Mouse (Mus musculus): ENCODE results near the gene Antxr1. TPM values are rescaled to one million over a fixed set of nuclear protein-coding genes. Genes with fewer than 3 reads are reported as not detected.

Gene Antxr1
- polyA plus RNA-seq, 1 experiment from 2014 or later = 8.5 TPM

DNA sequence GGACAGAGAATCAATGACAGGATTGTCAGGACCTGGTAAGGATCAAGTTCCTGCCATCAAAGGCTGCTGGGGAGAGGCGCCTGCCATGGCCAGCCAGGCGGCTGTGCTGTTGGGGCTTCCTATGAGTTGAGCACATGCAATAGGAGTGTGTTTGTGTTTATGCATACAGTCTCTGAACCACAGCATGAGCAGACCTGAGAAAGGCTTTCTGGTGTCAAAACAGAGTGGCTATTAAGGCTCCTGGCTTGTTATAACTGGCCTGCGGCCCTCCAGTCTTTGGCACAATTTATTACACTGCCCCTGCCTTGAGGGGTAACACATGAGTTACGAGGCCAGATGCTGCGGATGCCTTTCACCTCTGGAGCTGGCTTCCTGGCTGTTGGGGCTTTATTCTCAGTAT lies 175.4 kb downstream of the Antxr1 start:
- WGBS = 64% methylated on average over 5 of the region's 5 CpGs
- no peak overlapping the region for H3K4me3 ChIP-seq (ENCODE audit: low read depth, low read length)
- ATAC-seq (replicated peaks; ENCODE audit: low FRiP score, low TSS enrichment, low read depth) = no peak
- no peaks in the 10 kb centered on the region; the same call in 1 of the 2 replicates for H3K4me1 ChIP-seq (replicated peaks; ENCODE audit: control insufficient read depth, insufficient read depth, low read length)
- H3K36me3 ChIP-seq (ENCODE audit: control insufficient read depth, insufficient read depth, low read length) = 0 out of 2 replicates have a peak, but pooled peaks cover 2% of the 10 kb centered on the region
- no peak overlapping the region for H3K4me2 ChIP-seq (ENCODE audit: low read length)
- H3K9ac ChIP-seq (ENCODE audit: low read length) = no peak overlapping the region
- H3K27me3 ChIP-seq (replicated peaks; ENCODE audit: control insufficient read depth, insufficient read depth, low read length) = no peaks in the 10 kb centered on the region
- H3K9me3 ChIP-seq (ENCODE audit: control insufficient read depth, low read length) = no peaks in the 10 kb centered on the region
- H3K27ac ChIP-seq (ENCODE audit: low read depth) = no peak overlapping the region
- no peak for DNase-seq (ENCODE audit: low spot score)

- no peak overlapping the region for H3K27ac ChIP-seq (ENCODE audit: low read depth)
- H3K4me3 ChIP-seq (ENCODE audit: low read depth, low read length) = no peak overlapping the region
- no peaks in the 10 kb centered on the region for H3K9me3 ChIP-seq (ENCODE audit: control insufficient read depth, low read length)
- H3K4me2 ChIP-seq (ENCODE audit: low read length) = no peak overlapping the region
- ATAC-seq (replicated peaks; ENCODE audit: low FRiP score, low TSS enrichment, low read depth) = no peak
- H3K4me1 ChIP-seq (replicated peaks; ENCODE audit: control insufficient read depth, insufficient read depth, low read length) = no peaks in the 10 kb centered on the region; the same call in 1 of the 2 replicates
- H3K9ac ChIP-seq (ENCODE audit: low read length) = no peak overlapping the region
- WGBS = 84% methylated on average over 7 of the region's 7 CpGs
- H3K36me3 ChIP-seq (ENCODE audit: control insufficient read depth, insufficient read depth, low read length) = 0 out of 2 replicates have a peak, but pooled peaks cover 2% of the 10 kb centered on the region
- no peaks in the 10 kb centered on the region for H3K27me3 ChIP-seq (replicated peaks; ENCODE audit: control insufficient read depth, insufficient read depth, low read length)
- no peak for DNase-seq (ENCODE audit: low spot score)
Observed at GRCm38 (mm10) chr6:87158062-87158623, 177.5 kb downstream of the Antxr1 start.

DNA sequence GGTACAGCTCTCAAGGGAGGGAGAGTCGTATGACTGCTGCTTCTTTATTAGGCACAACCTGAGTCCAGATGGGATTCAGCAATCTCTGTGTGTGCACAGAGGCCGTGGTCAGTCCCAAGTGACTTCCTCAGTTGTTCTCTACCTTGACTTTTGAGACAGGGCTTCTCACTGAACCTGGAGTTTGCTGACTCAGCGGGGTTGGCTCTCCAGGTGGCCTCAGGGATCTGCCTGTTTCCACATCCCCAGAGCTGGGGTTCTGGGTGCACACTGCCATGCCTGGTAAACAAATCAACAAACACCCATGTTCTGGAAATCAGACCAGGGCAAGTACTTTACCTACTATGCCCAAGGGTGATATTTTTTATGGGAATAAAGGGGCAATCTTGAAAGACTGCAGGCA lies 181.8 kb downstream of the Antxr1 start:
- Histone ChIP-seq H3K4me2 (ENCODE audit: low read length) (no peak overlapping the region), H3K4me1 (replicated peaks; ENCODE audit: control insufficient read depth, insufficient read depth, low read length) (no peaks in the 10 kb centered on the region), H3K36me3 (ENCODE audit: control insufficient read depth, insufficient read depth, low read length) (0 out of 2 replicates have a peak, but pooled peaks cover 2% of the 10 kb centered on the region), H3K27ac (ENCODE audit: low read depth) (no peak overlapping the region), H3K4me3 (ENCODE audit: low read depth, low read length) (no peak overlapping the region), H3K27me3 (replicated peaks; ENCODE audit: control insufficient read depth, insufficient read depth, low read length) (no peaks in the 10 kb centered on the region), H3K9me3 (ENCODE audit: control insufficient read depth, low read length) (no peaks in the 10 kb centered on the region), H3K9ac (ENCODE audit: low read length) (no peak overlapping the region)
- no peak for DNase-seq (ENCODE audit: low spot score)
- ATAC-seq (replicated peaks; ENCODE audit: low FRiP score, low TSS enrichment, low read depth) = no peak
- 86% methylated on average over 3 of the region's 3 CpGs for WGBS

- 0 out of 2 replicates have a peak, but pooled peaks cover 2% of the 10 kb centered on the region for H3K36me3 ChIP-seq (ENCODE audit: control insufficient read depth, insufficient read depth, low read length)
- H3K4me3 ChIP-seq (ENCODE audit: low read depth, low read length) = no peak overlapping the region
- H3K4me2 ChIP-seq (ENCODE audit: low read length) = no peak overlapping the region
- H3K27me3 ChIP-seq (replicated peaks; ENCODE audit: control insufficient read depth, insufficient read depth, low read length) = no peaks in the 10 kb centered on the region
- no peak for ATAC-seq (replicated peaks; ENCODE audit: low FRiP score, low TSS enrichment, low read depth)
- H3K27ac ChIP-seq (ENCODE audit: low read depth) = no peak overlapping the region
- H3K9ac ChIP-seq (ENCODE audit: low read length) = no peak overlapping the region
- WGBS = 77% methylated on average over 7 of the region's 7 CpGs
- H3K9me3 ChIP-seq (ENCODE audit: control insufficient read depth, low read length) = no peaks in the 10 kb centered on the region
- no peaks in the 10 kb centered on the region for H3K4me1 ChIP-seq (replicated peaks; ENCODE audit: control insufficient read depth, insufficient read depth, low read length)
- DNase-seq (ENCODE audit: low spot score) = no peak
Observed at GRCm38 (mm10) chr6:87153231-87153580, 182.4 kb downstream of the Antxr1 start.

GRCm38 (mm10) chr6:87152461-87153230 lies 183.0 kb downstream of the Antxr1 start:
- WGBS = 67% methylated on average over 21 of the region's 21 CpGs
- ATAC-seq (replicated peaks; ENCODE audit: low FRiP score, low TSS enrichment, low read depth) (no peak), DNase-seq (ENCODE audit: low spot score) (no peak)
- H3K27ac ChIP-seq (ENCODE audit: low read depth) = no peak overlapping the region
- no peaks in the 10 kb centered on the region for H3K4me1 ChIP-seq (replicated peaks; ENCODE audit: control insufficient read depth, insufficient read depth, low read length)
- H3K36me3 ChIP-seq (ENCODE audit: control insufficient read depth, insufficient read depth, low read length) = no peaks in the 10 kb centered on the region
- no peaks in the 10 kb centered on the region for H3K27me3 ChIP-seq (replicated peaks; ENCODE audit: control insufficient read depth, insufficient read depth, low read length)
- H3K4me3 ChIP-seq (ENCODE audit: low read depth, low read length) = no peak overlapping the region
- no peaks in the 10 kb centered on the region for H3K9me3 ChIP-seq (ENCODE audit: control insufficient read depth, low read length)
- H3K9ac ChIP-seq (ENCODE audit: low read length) = no peak overlapping the region
- no peak overlapping the region for H3K4me2 ChIP-seq (ENCODE audit: low read length)

DNA sequence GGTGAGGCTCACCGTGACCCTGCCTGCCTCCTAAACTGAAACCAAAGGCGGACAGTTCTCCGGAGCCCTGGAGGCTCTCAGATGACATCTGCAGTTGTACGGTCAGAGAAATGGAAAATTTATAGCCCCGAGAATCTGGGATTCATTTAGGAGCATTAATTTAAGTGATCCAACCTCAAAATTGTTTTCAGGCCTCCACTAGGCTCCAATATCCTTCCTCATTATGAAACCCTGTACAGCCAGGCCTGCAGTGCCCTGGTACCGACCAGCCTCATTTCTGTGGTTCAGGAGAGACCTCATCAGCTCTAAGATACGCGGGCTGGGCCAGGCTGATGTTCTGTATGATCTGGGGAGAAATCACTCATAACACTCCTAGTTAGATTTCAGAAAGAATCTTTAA lies 184.2 kb downstream of the Antxr1 start:
- ATAC-seq (replicated peaks; ENCODE audit: low FRiP score, low TSS enrichment, low read depth) (no peak), DNase-seq (ENCODE audit: low spot score) (no peak)
- WGBS = 90% methylated on average over 8 of the region's 8 CpGs
- Histone ChIP-seq H3K4me3 (ENCODE audit: low read depth, low read length) (no peak overlapping the region), H3K27ac (ENCODE audit: low read depth) (no peak overlapping the region), H3K9ac (ENCODE audit: low read length) (no peak overlapping the region), H3K36me3 (ENCODE audit: control insufficient read depth, insufficient read depth, low read length) (no peaks in the 10 kb centered on the region), H3K9me3 (ENCODE audit: control insufficient read depth, low read length) (no peaks in the 10 kb centered on the region), H3K4me2 (ENCODE audit: low read length) (no peak overlapping the region), H3K4me1 (replicated peaks; ENCODE audit: control insufficient read depth, insufficient read depth, low read length) (no peaks in the 10 kb centered on the region), H3K27me3 (replicated peaks; ENCODE audit: control insufficient read depth, insufficient read depth, low read length) (no peaks in the 10 kb centered on the region)

DNA sequence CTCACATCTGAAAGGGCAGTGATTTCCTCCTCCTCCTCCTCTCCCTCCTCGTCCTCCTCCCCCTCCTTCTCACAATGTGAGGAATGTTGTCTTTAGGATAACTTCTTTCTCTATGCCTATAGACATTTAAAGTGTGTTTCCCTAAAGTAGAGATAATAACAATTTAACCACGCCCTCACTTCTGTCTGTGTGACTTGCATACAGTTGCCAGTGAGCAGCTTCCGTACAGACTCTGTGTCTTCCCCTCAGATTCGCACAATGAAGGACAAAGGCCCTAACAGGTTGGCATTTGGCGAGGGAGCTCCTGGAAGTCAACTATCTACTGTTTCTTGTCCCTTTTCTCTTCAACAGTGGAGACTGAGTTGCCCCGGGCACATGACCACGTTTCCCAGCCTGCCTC lies 185.2 kb downstream of the Antxr1 start:
- ATAC-seq (replicated peaks; ENCODE audit: low FRiP score, low TSS enrichment, low read depth) (no peak), DNase-seq (ENCODE audit: low spot score) (no peak)
- no peak overlapping the region for H3K4me2 ChIP-seq (ENCODE audit: low read length)
- H3K4me3 ChIP-seq (ENCODE audit: low read depth, low read length) = no peak overlapping the region
- WGBS = 76% methylated on average over 7 of the region's 7 CpGs
- no peak overlapping the region for H3K27ac ChIP-seq (ENCODE audit: low read depth)
- no peaks in the 10 kb centered on the region for H3K27me3 ChIP-seq (replicated peaks; ENCODE audit: control insufficient read depth, insufficient read depth, low read length)
- H3K36me3 ChIP-seq (ENCODE audit: control insufficient read depth, insufficient read depth, low read length) = no peaks in the 10 kb centered on the region
- H3K4me1 ChIP-seq (replicated peaks; ENCODE audit: control insufficient read depth, insufficient read depth, low read length) = no peaks in the 10 kb centered on the region
- H3K9ac ChIP-seq (ENCODE audit: low read length) = no peak overlapping the region
- no peaks in the 10 kb centered on the region for H3K9me3 ChIP-seq (ENCODE audit: control insufficient read depth, low read length)

DNA sequence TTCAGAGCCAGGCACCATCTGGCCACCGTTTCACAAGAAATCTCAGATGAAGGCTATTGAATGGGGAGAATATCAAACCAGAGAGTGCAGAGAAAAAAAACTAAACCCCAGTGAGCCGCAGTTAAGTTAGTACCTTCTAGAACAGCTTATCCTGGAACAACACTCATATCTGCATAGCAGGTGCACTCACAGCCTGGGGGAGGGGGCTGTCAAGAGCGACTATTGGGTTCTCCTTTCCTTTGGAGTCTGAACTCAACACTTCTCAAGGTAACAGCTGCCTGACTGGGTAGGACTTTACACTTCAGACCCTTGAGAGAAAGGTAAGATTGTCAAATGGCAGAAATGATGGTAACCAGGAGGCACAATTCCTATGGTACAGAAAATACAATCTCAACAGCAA lies 187.7 kb downstream of the Antxr1 start:
- Histone ChIP-seq H3K36me3 (ENCODE audit: control insufficient read depth, insufficient read depth, low read length) (no peaks in the 10 kb centered on the region), H3K9me3 (ENCODE audit: control insufficient read depth, low read length) (no peaks in the 10 kb centered on the region), H3K9ac (ENCODE audit: low read length) (no peak overlapping the region), H3K4me1 (replicated peaks; ENCODE audit: control insufficient read depth, insufficient read depth, low read length) (no peaks in the 10 kb centered on the region), H3K27me3 (replicated peaks; ENCODE audit: control insufficient read depth, insufficient read depth, low read length) (no peaks in the 10 kb centered on the region), H3K4me3 (ENCODE audit: low read depth, low read length) (no peak overlapping the region), H3K4me2 (ENCODE audit: low read length) (no peak overlapping the region), H3K27ac (ENCODE audit: low read depth) (no peak overlapping the region)
- ATAC-seq (replicated peaks; ENCODE audit: low FRiP score, low TSS enrichment, low read depth) = no peak
- no peak for DNase-seq (ENCODE audit: low spot score)
- WGBS = 85% methylated on average over 3 of the region's 3 CpGs

- whole genome bisulfite sequencing = 55% methylated on average over 13 of the region's 13 CpGs
- Histone ChIP-seq H3K4me2 (ENCODE audit: low read length) (no peak overlapping the region), H3K36me3 (ENCODE audit: control insufficient read depth, insufficient read depth, low read length) (no peaks in the 10 kb centered on the region), H3K4me3 (ENCODE audit: low read depth, low read length) (no peak overlapping the region), H3K9ac (ENCODE audit: low read length) (no peak overlapping the region), H3K4me1 (replicated peaks; ENCODE audit: control insufficient read depth, insufficient read depth, low read length) (no peaks in the 10 kb centered on the region), H3K9me3 (ENCODE audit: control insufficient read depth, low read length) (no peaks in the 10 kb centered on the region), H3K27ac (ENCODE audit: low read depth) (no peak overlapping the region), H3K27me3 (replicated peaks; ENCODE audit: control insufficient read depth, insufficient read depth, low read length) (no peaks in the 10 kb centered on the region)
- DNase-seq (ENCODE audit: low spot score) = no peak
- no peak for ATAC-seq (replicated peaks; ENCODE audit: low FRiP score, low TSS enrichment, low read depth)
Observed at GRCm38 (mm10) chr6:87143594-87143993, 192.0 kb downstream of the Antxr1 start.

Measured in intestine, embryonic 14.5 days (tissue).